Mouse (Mus musculus) neural tube, postnatal 0 days (tissue): ENCODE measurements around the gene Bard1. TPM values are rescaled to one million over a fixed set of nuclear protein-coding genes. Genes with fewer than 3 reads are reported as not detected.

Experiments
- polyA plus RNA-seq: library from polyadenylated mRNA; unstranded; fragments of >200 nt; fragmentation: Nextera tagmentation; extraction: Ambion mirVana; gene quantifications from 2 replicates; pipeline ENCODE4 v1.2.1, GENCODE M21; 2015

Bard1 gene
- 0.50 and 0.56 TPM in 2 replicates for polyA plus RNA-seq

GRCm38 (mm10) chr1:71102344-71103173, at the start of gene Bard1:
Bard1 (minus strand) TSS chr1:71103146.

